Mouse (Mus musculus): Measurements from ENCODE around the gene Ptpro. TPM values are rescaled to one million over a fixed set of nuclear protein-coding genes. Genes with fewer than 3 reads are reported as not detected.

The Ptpro gene
- total RNA-seq (2022), result 1 to 10 TPM; 1.6 to 3.4 (median 2.1) TPM

DNA sequence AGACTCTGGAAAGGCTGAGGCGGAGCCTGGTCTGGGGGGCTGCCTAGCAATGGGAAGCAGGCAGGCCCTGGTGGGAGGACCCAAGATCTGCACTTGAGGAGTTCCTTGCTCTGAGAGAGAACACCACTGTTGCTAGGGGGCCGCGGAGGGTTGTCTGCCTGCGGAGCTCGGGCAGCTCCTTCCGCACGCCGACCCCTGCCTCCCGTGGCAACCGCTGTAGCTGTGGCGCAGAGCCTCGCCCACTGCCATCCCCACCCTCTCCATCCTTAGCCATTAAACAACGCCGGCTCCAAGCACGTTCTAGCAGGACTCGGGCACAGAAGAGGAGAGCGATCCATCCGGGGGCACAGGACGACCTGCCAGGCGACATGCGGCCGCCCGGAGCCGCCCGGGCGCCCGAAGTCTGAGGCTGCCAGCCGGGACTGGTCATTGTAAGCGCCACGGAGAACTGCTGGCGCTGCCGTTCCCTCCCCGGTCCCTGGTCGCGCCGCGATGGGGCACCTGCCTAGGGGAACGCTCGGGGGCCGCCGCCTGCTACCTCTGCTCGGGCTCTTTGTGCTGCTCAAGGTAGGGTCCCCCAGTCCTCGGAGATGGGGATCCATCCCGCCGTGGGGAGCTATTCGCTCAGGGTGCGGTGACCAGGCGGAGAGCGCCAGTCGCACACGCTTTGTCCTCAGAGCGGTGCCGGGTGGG is at the start of gene Ptpro:
Ptpro (plus strand) TSS at position 126 of the 693 bp plus-strand sequence.
- DNase-seq (ENCODE audit: low spot score), result no peak

DNA sequence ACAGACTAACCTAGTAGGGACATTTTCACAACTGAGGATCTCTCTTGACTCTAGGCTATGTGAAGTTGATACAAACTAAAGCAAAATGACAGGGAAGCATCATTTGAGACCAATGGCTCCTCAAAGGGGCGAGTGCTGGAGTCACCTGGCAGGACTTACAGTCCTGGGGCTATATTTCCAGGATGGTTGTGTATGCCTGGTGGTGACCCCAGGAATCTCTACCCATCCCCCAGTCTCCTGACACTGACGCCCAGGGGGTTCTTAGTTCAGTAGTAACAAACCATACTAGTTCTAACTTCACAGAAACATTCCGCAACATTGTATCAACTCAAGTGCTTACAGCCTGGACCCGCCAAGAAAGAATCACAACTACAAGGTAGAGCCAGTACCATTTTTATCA is 49.5 kb upstream of the Ptpro start:
- no peak for DNase-seq (ENCODE audit: low spot score)

DNA sequence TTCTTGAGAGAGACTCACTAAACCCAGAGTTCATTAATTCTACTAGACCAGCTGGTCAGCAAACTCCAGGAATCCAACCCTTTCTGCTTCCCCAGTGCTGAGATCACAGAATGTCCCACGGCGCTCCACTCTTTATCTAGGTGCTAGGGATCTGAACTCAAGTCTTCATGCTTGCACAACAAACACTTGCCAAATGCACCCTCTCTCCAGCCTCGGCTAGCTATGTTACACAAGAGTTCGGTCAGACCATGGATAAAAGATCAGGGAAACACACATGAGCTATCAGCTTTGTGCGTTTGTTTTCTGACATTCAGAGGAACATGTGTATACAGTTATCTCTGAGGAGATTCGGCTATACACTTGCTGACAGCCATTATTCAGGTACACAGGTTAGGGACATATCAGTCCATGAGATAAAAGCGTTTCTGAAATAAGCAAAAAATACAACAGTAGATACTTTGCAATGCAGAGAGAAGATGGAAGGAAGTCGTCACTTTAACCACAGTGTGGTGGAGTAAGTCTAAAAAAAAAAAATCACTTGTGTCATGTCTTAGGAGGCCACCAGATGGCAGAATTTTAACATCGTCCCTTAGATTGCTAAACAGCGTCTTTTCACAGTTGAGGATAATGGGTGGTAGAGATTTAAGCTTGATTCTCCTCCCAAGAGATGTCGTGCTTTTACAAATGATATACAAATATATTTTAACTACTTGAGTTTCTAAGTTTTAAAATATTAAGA is 46.3 kb upstream of the Ptpro start:
- DNase-seq (ENCODE audit: low spot score), result no peak

DNA sequence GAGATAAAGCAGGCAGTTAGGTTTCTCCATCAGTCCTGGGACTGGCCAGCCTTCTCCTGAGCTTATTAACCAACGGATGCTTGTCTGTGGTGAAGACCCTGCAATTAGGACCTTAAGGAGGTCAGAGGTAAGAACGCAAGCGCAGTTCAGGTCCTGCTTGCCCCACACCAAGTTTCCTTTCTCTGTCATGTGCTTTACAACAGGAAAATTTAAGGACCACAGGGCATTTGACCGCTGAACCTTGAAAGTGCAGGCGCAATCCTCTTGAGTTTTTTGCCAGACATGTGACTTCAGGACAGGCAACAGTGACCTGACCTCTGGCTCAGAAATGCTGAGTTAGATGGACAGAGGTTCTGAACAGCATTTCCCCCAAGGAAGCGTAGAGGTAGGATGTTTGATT is 45.0 kb upstream of the Ptpro start:
- no peak for DNase-seq (ENCODE audit: low spot score)

DNA sequence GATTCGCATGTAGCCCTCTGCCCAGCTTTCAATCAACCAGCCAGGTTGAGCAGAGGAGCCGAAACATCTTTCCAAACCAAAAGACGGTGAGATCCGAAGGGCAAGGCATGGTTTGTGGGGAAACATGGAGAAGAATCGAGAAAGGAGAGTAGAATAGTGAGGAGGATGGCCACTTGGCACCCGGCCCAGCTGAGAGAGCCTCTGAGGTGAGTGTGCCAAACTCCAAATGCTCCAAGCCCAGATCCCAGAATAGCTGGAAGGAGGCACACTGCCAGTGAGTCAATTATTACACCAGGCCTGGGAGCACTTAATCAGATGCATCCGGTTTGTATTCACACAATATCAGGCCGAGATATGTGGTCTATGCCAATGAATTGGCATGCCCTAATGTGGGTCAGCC is 42.1 kb upstream of the Ptpro start:
- DNase-seq (ENCODE audit: low spot score), result peak; percentile 48

DNA sequence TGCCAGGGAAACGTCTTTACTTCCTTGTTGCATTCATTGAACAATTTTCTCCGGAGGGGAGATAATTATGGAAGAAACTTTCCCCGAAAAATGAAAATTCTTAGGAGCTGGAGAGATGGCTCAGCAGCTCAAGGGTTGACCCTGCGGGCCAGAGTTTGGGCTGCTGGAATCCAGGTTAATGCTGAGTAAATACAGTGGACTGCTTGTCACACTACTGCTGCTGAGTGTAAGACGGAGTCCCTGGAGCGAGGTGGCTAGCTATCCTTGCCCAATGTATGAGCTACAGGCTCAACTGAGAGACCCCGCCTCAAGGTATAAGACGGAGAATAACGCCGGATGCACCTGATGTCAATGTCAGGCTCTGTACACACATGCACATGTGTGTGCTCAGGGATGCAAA is 41.1 kb upstream of the Ptpro start:
- no peak for DNase-seq (ENCODE audit: low spot score)

DNA sequence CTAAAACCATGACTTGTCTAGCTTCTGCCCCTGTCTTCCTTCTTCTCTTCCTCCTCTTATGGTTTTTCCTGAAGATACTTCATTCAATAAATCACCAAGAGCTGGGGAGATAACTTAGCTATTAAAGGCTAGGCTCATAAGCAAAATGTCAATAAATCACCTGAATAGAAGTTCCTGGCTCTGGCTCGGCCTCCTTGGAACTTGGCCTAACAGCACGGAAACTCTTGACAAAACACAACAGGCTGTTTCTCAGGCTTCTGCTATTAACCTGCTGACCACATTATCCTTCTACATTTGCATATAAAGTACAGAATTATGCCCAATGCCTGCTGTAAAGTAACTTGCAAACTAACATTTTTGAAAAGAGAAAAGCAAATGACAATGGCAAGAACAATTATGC is 40.7 kb upstream of the Ptpro start:
- no peak for DNase-seq (ENCODE audit: low spot score)

DNA sequence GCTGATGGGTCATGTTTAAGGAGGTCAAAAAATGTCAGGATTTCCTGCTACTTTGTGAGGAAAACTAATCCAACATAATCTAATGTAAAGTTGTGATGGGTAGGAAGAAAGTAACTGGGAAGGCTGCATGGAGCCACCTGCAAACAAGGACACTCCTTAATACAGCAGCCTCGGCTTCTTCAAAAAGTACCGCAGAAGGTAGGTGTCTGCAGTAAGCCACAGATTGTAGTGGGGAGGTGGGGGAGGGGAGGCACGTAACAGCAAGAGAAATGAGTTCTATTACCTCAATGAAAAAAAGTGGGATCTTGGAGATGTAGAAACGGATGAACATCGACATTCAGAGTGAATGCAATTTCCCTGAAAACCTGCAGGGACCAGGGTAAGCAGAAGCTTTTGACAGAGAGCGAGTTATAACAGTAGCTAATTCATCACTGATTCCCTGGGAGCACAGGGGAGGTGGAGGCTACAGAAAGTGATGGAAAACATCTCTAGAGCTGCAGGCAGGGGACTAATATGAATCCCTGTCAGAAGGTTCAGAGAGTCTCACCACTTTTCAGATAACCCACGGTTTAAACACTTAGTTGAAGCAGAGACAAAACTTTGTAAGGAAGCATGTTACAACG is 34.2 kb upstream of the Ptpro start:
- no peak for DNase-seq (ENCODE audit: low spot score)

DNA sequence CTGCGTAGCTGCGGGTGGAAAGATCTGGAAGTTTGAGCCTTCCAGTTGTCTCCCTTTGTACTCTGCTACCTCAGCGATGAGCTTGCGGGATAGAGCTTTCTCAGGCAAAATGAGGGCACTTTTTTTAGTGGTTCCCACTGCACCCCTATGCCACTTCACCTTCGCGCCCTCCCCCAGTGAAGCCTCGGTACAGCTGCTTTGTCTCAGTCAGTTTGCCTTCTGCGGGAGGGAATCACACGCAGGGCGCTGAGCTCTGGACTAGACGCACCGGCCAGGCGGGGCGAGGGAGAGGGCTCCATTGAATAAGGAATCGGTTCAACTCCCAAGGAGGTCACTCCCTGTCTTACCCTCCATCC is 746 bp downstream of the Ptpro start:
- no peak for DNase-seq (ENCODE audit: low spot score)

DNA sequence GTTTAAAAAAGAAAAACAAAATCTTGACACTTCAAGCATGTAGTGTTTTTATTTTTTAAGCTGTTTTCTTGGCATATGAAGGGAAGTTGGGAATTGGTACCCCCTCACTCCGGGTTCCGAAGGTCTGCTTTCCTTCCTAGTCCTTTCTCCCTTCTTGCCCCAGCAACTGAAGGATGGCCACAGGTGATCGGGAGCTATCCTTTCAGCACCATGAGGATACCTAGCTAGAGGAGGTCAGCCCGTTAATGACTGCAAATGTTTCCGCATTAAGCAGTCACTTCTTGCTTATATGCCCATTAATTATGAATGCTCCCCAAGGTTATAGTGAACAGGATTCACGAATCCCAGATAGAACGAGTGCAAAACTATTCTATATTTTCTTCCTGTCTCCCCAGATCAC is 1.3 kb downstream of the Ptpro start:
- DNase-seq (ENCODE audit: low spot score), result no peak

DNA sequence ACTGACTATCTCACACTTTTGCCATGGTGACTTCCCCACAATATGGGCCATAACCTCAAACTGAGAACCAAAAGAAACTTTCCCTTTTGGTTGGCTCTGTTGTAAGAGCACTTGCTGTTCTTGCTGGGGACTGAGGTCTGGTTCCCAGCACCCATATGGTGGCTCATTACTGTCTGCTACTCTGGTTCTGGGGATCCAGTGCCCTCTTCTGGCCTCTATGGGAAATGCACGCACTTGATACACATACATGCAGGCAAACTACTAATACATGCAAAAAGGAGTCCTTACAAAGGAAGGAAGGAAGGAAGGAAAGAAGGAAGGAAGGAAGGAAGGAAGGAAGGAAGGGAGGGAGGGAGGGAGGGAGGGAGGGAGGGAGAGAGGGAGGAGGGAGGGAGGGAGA is 8.9 kb downstream of the Ptpro start:
- DNase-seq (ENCODE audit: low spot score), result no peak

DNA sequence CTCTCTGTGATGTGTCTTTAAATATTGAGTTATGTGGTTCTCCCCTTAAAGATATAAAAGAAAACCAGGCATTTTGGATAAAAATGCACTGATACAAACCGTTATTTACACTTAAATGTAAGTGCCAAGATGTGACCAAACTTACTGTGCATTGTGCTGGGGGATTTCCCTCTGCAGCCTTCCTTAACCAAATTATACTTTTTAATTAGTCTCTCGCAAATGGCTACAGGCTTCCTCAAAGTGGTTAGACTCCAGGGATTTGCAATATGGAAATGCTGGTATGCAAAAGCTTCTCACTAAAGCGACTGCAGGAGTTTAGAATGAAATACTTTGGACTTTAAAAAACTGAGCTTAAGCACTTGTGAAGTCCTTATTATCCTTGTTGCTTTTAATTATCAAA is 10.0 kb downstream of the Ptpro start:
- DNase-seq (ENCODE audit: low spot score), result no peak

DNA sequence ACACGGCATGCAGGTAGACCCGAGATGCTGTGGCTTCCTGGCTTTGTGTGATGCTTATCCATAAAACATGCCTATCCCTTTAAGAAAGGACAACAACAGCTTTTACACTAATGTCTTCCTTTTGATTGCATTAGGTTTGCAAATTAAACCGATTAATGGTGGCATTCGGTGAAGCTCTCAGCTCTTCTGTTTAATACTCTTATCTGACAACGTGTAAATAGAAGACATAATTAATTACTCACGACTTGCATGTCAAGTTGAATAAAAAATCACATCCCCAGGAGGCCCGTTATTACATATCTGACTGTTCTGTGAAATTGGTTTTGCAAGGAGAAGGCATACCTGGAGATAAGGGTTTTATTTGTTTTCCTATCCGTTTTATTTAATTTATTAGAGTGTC is 15.9 kb downstream of the Ptpro start:
- no peak for DNase-seq (ENCODE audit: low spot score)

DNA sequence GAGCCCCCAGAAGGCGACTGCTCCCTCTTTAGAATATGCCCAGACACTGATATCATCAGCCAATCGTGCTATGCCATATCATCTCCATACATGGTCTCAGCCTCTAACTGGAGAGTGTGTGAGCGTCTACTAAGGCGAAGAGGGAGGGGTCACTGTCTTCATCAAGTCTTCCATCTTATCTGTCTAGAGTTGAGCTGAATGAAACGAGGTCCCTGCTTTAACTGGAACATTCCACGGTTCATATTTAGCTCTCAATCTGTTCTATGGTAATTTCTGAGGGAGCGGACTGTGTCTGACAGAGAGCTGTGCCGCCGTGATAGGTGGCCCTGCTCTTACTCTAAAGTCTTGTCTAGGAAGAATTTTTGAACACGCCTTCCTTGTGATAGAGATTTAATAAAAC is 16.5 kb downstream of the Ptpro start:
- DNase-seq (ENCODE audit: low spot score), result no peak

DNA sequence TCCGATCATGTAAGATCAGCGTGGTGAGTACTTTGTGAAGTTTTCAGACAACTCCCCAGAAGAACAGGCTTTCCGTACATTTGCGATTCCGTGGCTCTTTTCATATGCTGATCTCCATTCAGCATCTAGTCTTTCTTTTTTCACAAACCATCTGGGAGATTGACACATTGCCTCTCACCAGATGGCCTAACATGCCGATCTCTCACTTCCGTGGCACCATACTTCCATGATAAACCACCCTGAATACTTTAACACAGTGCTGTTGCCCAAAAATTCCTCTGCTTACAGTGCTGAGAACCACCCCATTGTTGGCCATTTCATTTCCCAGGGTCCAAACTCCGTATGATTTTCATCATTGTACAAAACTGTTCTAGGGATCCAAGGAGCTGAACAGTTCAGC is 20.4 kb downstream of the Ptpro start:
- no peak for DNase-seq (ENCODE audit: low spot score)

DNA sequence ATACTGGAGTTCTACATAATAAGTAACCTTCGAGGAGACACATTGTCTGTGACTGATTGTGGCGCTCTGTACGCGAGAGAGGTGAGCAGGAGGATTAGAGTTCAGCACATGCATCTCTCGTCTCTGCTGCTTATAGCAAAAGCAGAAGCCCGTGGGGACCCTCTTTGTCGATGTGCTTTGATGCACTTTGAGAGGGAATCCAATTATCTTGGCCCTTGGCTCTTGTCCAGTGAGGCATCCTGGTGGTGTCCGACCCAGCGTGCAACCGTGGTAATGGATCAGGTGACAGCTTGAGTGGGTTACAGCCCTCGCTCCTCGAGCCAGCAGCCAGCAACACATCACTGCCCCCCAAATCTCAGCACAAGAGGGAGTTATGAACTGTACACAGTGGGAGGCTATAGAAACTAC is 25.5 kb downstream of the Ptpro start:
- DNase-seq (ENCODE audit: low spot score), result no peak

DNA sequence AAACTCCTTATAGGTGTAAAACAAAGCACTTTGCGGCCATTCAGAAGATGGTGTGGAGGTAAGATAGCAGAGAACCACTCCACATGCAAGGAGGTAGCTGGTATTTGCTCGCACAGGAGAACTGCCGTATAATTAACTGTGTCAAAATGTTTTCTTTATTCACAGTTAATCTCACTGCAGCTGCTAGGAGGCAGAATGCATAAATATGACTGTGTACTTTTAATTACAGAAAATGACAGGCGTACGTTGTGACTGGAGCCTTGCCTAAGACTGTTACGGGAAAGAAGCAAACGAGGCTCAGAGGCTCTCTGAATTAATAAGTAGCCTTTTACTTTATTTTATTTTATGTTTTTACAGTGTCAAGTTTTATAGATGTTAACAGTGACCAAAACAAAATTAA is 27.5 kb downstream of the Ptpro start:
- DNase-seq (ENCODE audit: low spot score), result no peak

DNA sequence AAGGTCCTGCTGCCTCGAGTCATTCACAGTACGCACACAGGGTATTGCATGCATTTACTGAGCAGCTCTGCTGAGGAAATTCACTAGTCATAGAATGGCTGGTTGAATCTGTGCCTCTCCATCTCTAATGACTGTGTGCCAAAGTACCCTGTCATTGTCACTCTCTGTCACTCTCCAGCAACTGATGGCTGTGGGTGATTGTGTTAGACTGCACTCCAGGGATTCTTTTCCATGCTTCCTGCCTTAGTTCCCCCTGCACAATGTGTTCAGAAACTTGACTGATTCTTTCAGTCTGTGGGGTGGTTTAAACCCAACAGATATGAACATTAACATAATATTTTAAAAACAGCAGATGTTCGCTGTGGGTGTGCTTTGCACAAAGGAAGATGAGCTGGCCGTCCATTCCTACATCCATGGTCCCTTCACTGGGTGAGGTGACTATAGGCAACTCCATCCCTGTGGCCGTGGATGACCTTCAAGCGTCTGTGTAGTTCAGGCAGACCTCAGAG is 29.5 kb downstream of the Ptpro start:
- no peak for DNase-seq (ENCODE audit: low spot score)

DNA sequence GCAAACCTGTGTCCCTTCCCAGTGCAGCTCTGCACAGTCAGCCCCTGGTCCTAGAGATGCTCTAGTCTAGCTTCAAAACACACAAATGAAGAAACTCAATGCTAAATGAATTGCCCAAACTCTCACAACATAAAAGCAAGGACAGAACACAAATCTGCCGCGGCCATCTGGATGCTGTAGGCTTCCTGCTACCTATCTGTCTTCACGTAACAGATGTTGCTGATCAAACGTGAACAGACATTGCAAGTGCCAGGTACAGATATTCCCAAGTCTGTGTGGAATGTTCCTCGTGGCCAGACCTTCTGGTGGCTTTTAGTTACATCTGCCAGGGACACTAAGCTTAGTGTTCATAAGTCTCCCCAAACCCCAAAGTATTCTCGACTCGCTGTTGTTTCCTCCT is 29.9 kb downstream of the Ptpro start:
- no peak for DNase-seq (ENCODE audit: low spot score)

DNA sequence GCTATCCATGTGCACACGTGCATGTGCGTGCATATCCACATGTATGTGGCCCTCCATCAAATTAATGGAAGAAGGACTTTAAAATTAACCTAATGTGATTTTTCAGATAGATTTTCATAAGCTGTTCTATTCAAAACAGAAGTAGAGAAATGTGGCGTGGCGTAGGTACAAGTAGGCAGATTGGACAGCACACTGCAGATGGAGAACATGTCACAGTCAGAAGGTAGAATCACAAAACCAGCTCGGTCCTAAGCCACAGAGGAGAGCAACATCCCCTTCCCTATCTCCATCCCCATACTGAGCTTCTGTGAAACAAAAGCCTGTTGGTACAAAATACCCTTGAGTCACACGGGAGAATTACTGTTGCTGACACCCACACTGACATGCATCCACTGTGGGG is 34.3 kb downstream of the Ptpro start:
- DNase-seq (ENCODE audit: low spot score), result no peak

DNA sequence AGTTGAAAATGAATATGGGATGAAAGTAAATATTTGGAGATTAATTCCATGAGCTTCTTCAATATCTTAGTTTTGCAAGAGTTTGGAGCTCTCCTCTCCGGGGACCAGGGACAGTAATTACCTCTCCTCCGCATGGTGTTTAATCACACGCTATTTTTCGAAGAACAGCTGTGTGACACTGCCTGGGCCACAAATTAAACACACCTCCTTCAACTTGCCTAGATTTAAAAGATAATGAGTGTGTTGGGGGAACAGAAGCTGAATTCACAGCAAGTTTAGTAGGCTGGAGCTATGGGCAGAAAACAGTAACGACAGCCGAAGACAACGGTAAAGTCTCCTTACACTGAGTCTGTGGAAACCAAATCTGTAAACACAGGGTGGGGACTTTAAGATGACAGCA is 35.7 kb downstream of the Ptpro start:
- no peak for DNase-seq (ENCODE audit: low spot score)

DNA sequence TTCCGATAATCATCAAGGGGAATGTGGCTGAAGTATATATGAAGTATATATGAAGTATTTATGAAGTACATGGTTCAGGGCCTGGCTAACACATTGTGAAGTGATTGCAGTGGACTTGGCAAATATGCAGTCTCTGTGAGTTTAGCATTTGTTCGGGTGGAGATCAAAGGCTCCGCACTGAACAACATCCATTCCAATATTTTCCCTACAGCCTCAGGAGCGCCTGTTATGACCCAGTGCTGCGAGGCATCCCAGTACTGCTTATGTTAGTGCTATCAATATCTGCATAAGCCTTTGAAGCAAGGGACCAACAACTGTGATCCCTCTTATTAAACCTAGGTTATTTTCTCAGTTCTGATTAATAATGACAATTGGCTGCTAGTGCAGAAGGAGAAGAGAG is 36.1 kb downstream of the Ptpro start:
- DNase-seq (ENCODE audit: low spot score), result no peak

DNA sequence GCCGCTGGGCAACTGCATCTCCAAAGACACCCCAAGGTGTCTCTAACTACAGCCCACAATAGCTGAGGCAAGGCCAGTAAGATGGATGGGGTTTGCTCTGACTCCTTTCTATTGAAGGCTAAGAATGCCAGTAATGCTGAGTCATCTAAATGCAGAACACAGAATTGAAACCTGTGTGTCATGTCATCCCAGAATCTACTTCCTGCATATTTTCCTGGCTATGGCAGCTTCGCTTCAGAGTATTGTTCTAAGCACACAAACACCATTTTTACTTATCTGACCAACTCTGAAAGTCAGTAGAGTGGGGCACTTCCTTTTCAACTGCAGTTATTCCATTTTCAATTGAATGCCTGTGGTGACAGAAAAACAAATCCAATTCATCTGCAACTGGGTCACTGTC is 40.3 kb downstream of the Ptpro start:
- DNase-seq (ENCODE audit: low spot score), result no peak
